Mouse (Mus musculus): ENCODE results near the gene Fibcd1. TPM values are rescaled to one million over a fixed set of nuclear protein-coding genes. Genes with fewer than 3 reads are reported as not detected.
A peak's percentile ranks its signal among the peaks of the same experiment; 100 is the strongest.

Gene Fibcd1
- polyA plus RNA-seq, 1 experiment, result 0.11 TPM

GRCm38 (mm10) chr2:31815367-31815766 lies 30.4 kb downstream of the Fibcd1 start:
- H3K4me1 ChIP-seq (ENCODE audit: control insufficient read depth, insufficient read depth, low read length), result peaks cover 3% of the 10 kb centered on the region; the same call in 1 of the 2 replicates
- H3K4me3 ChIP-seq (ENCODE audit: insufficient read depth, low read length), result no peak overlapping the region
- no peak overlapping the region for H3K27ac ChIP-seq (ENCODE audit: insufficient read depth, low read length)
- TF ChIP-seq POLR2A (IDR thresholded peaks at IDR 0.05; ENCODE audit: low read depth, low read length) (no peak), CTCF (IDR thresholded peaks at IDR 0.05; ENCODE audit: borderline replicate concordance, insufficient read depth, low read length) (peak; percentile 59; the same call in 1 of the 2 replicates)

GRCm38 (mm10) chr2:31814699-31815098 lies 31.1 kb downstream of the Fibcd1 start:
- peaks cover 3% of the 10 kb centered on the region; the same call in 1 of the 2 replicates for H3K4me1 ChIP-seq (ENCODE audit: control insufficient read depth, insufficient read depth, low read length)
- no peak overlapping the region for H3K4me3 ChIP-seq (ENCODE audit: insufficient read depth, low read length)
- TF ChIP-seq POLR2A (IDR thresholded peaks at IDR 0.05; ENCODE audit: low read depth, low read length) (no peak), CTCF (IDR thresholded peaks at IDR 0.05; ENCODE audit: borderline replicate concordance, insufficient read depth, low read length) (no peak)
- H3K27ac ChIP-seq (ENCODE audit: insufficient read depth, low read length), result no peak overlapping the region

- TF ChIP-seq POLR2A (IDR thresholded peaks at IDR 0.05; ENCODE audit: low read depth, low read length) (no peak), CTCF (IDR thresholded peaks at IDR 0.05; ENCODE audit: borderline replicate concordance, insufficient read depth, low read length) (no peak)
- H3K4me3 ChIP-seq (ENCODE audit: insufficient read depth, low read length), result no peak overlapping the region
- H3K4me1 ChIP-seq (ENCODE audit: control insufficient read depth, insufficient read depth, low read length), result peaks cover 3% of the 10 kb centered on the region; the same call in 1 of the 2 replicates
- no peak overlapping the region for H3K27ac ChIP-seq (ENCODE audit: insufficient read depth, low read length)
Observed at GRCm38 (mm10) chr2:31813641-31814040, 32.2 kb downstream of the Fibcd1 start.

- H3K4me1 ChIP-seq (ENCODE audit: control insufficient read depth, insufficient read depth, low read length), result peaks cover 3% of the 10 kb centered on the region; the same call in 1 of the 2 replicates
- H3K4me3 ChIP-seq (ENCODE audit: insufficient read depth, low read length), result no peak overlapping the region
- no peak for TF ChIP-seq POLR2A (IDR thresholded peaks at IDR 0.05; ENCODE audit: low read depth, low read length)
- TF ChIP-seq CTCF (IDR thresholded peaks at IDR 0.05; ENCODE audit: borderline replicate concordance, insufficient read depth, low read length), result no peak
- H3K27ac ChIP-seq (ENCODE audit: insufficient read depth, low read length), result no peak overlapping the region
Observed at GRCm38 (mm10) chr2:31811086-31811958, 34.5 kb downstream of the Fibcd1 start.

- TF ChIP-seq POLR2A (IDR thresholded peaks at IDR 0.05; ENCODE audit: low read depth, low read length), result no peak
- TF ChIP-seq CTCF (IDR thresholded peaks at IDR 0.05; ENCODE audit: borderline replicate concordance, insufficient read depth, low read length), result no peak
- no peak within 1 kb of the TSS for H3K27ac ChIP-seq (ENCODE audit: insufficient read depth, low read length)
Observed at GRCm38 (mm10) chr2:31810444-31810843, 35.4 kb downstream of the Fibcd1 start, which contains the start of gene Qrfp. Gene Qrfp (minus strand): TSS chr2:31810580.

GRCm38 (mm10) chr2:31809358-31809740 lies 36.5 kb downstream of the Fibcd1 start:
- TF ChIP-seq CTCF (IDR thresholded peaks at IDR 0.05; ENCODE audit: borderline replicate concordance, insufficient read depth, low read length) (no peak), POLR2A (IDR thresholded peaks at IDR 0.05; ENCODE audit: low read depth, low read length) (no peak)
- H3K4me3 ChIP-seq (ENCODE audit: insufficient read depth, low read length), result no peak overlapping the region
- no peak overlapping the region for H3K27ac ChIP-seq (ENCODE audit: insufficient read depth, low read length)
- H3K4me1 ChIP-seq (ENCODE audit: control insufficient read depth, insufficient read depth, low read length), result peaks cover 3% of the 10 kb centered on the region; the same call in 1 of the 2 replicates

More at GRCm38 (mm10) chr2:31810444-31810843, 35.4 kb downstream of the Fibcd1 start, which contains the start of gene Qrfp:
- no peak within 1 kb of the TSS for H3K4me3 ChIP-seq (ENCODE audit: insufficient read depth, low read length)
- H3K4me1 ChIP-seq (ENCODE audit: control insufficient read depth, insufficient read depth, low read length), result peaks cover 3% of the 10 kb centered on the region; the same call in 1 of the 2 replicates

GRCm38 (mm10) chr2:31808410-31809357 lies 37.1 kb downstream of the Fibcd1 start:
- peaks cover 3% of the 10 kb centered on the region; the same call in 1 of the 2 replicates for H3K4me1 ChIP-seq (ENCODE audit: control insufficient read depth, insufficient read depth, low read length)
- H3K27ac ChIP-seq (ENCODE audit: insufficient read depth, low read length), result no peak overlapping the region
- no peak overlapping the region for H3K4me3 ChIP-seq (ENCODE audit: insufficient read depth, low read length)
- no peak for TF ChIP-seq POLR2A (IDR thresholded peaks at IDR 0.05; ENCODE audit: low read depth, low read length)
- no peak for TF ChIP-seq CTCF (IDR thresholded peaks at IDR 0.05; ENCODE audit: borderline replicate concordance, insufficient read depth, low read length)

GRCm38 (mm10) chr2:31806639-31807382 lies 39.0 kb downstream of the Fibcd1 start:
- TF ChIP-seq CTCF (IDR thresholded peaks at IDR 0.05; ENCODE audit: borderline replicate concordance, insufficient read depth, low read length) (no peak), POLR2A (IDR thresholded peaks at IDR 0.05; ENCODE audit: low read depth, low read length) (no peak)
- H3K4me3 ChIP-seq (ENCODE audit: insufficient read depth, low read length), result no peak overlapping the region
- no peak overlapping the region for H3K27ac ChIP-seq (ENCODE audit: insufficient read depth, low read length)
- H3K4me1 ChIP-seq (ENCODE audit: control insufficient read depth, insufficient read depth, low read length), result peaks cover 3% of the 10 kb centered on the region; the same call in 1 of the 2 replicates

- no peak overlapping the region for H3K4me3 ChIP-seq (ENCODE audit: insufficient read depth, low read length)
- H3K27ac ChIP-seq (ENCODE audit: insufficient read depth, low read length), result no peak overlapping the region
- TF ChIP-seq POLR2A (IDR thresholded peaks at IDR 0.05; ENCODE audit: low read depth, low read length), result no peak
- TF ChIP-seq CTCF (IDR thresholded peaks at IDR 0.05; ENCODE audit: borderline replicate concordance, insufficient read depth, low read length), result no peak
- no peaks in the 10 kb centered on the region for H3K4me1 ChIP-seq (ENCODE audit: control insufficient read depth, insufficient read depth, low read length)
Observed at GRCm38 (mm10) chr2:31803480-31803879, 42.3 kb downstream of the Fibcd1 start.

All from embryonic fibroblast, embryonic 13.5 days (primary cell).